Mouse (Mus musculus) right cerebral cortex, postnatal 36 days (tissue): ENCODE results near the gene Kmt2b.

Experiments
- DNase-seq, 2 experiments: peaks; one replicate each; pipeline ENCODE4 v3.0.0; 2022; ENCODE audit warnings: low spot score in 2 of 2, mixed read lengths in 1 of 2

Gene Kmt2b

GRCm38 (mm10) chr7:30566033-30566432, 22.5 kb downstream of the Kmt2b start:
- no peak for DNase-seq

GRCm38 (mm10) chr7:30564970-30565571, 23.5 kb downstream of the Kmt2b start, which contains the start of gene Igflr1:
Gene Igflr1 (plus strand): TSS chr7:30565427.
- no peak for DNase-seq

GRCm38 (mm10) chr7:30563906-30564280, 24.6 kb downstream of the Kmt2b start:
- no peak for DNase-seq

GRCm38 (mm10) chr7:30563117-30563905, 25.2 kb downstream of the Kmt2b start, which contains the start of the genes U2af1l4, Gm49396 and Psenen:
Gene U2af1l4 (plus strand): TSS chr7:30563301.
Gene Gm49396 (plus strand): TSS chr7:30563344.
Gene Psenen (minus strand): TSS chr7:30563627.
- DNase-seq: peak; percentile 93 to 96

- DNase-seq: no peak
Observed at GRCm38 (mm10) chr7:30562526-30563116, 25.9 kb downstream of the Kmt2b start.

- no peak for DNase-seq
Observed at GRCm38 (mm10) chr7:30560296-30560695, 28.2 kb downstream of the Kmt2b start.

GRCm38 (mm10) chr7:30559443-30559954, 29.0 kb downstream of the Kmt2b start, which contains the start of gene Lin37:
Gene Lin37 (minus strand): TSS chr7:30559838.
- peak; percentile 99 for DNase-seq

- DNase-seq: no peak
Observed at GRCm38 (mm10) chr7:30558656-30559442, 29.7 kb downstream of the Kmt2b start.

- DNase-seq: no peak
Observed at GRCm38 (mm10) chr7:30557901-30558514, 30.5 kb downstream of the Kmt2b start.

- DNase-seq: no peak
Observed at GRCm38 (mm10) chr7:30556894-30557536, 31.5 kb downstream of the Kmt2b start.

GRCm38 (mm10) chr7:30553810-30554584, 34.5 kb downstream of the Kmt2b start:
- DNase-seq: no peak

- no peak for DNase-seq
Observed at GRCm38 (mm10) chr7:30553021-30553589, 35.4 kb downstream of the Kmt2b start.

GRCm38 (mm10) chr7:30552102-30553020, 36.2 kb downstream of the Kmt2b start, which contains the start of the genes Hspb6 and Proser3:
Gene Hspb6 (plus strand): TSS chr7:30552178.
Gene Proser3 (minus strand): TSS chr7:30552299.
- DNase-seq: peak; percentile 94 to 98

- DNase-seq: no peak
Observed at GRCm38 (mm10) chr7:30551445-30552101, 37.0 kb downstream of the Kmt2b start.

- DNase-seq: no peak
Observed at GRCm38 (mm10) chr7:30550603-30551002, 37.9 kb downstream of the Kmt2b start.

GRCm38 (mm10) chr7:30549880-30550279, 38.6 kb downstream of the Kmt2b start:
- no peak for DNase-seq

GRCm38 (mm10) chr7:30544327-30544726, 44.2 kb downstream of the Kmt2b start:
- no peak for DNase-seq

GRCm38 (mm10) chr7:30540572-30540971, 48.0 kb downstream of the Kmt2b start:
- no peak for DNase-seq
